Mouse (Mus musculus) midbrain, embryonic 10.5 days (tissue): ENCODE measurements at regions not wholly inside any gene's neighbourhood (a gene's known extent, or its start where the extent isn't known, plus 50 kb on each side); places are given as distances from the start of the nearest gene placed in this dataset.
A peak's percentile ranks its signal among the peaks of the same experiment; 100 is the strongest.

Experiments used
- DNase-seq: peaks from one replicate; pipeline ENCODE4 v3.0.0-alpha.2; 2017; ENCODE audit warnings: low spot score
- H3K27ac ChIP-seq: fragments of 300-500 bp; sonication (generic); replicated peaks from 2 replicates; pipeline ENCODE4 v1.5.1; 2016; ENCODE audit warnings: mild to moderate bottlenecking
- H3K27me3 ChIP-seq: fragments of 300-500 bp; sonication (generic); 2 replicates; pipeline ENCODE4 v1.6.1; 2016; ENCODE audit warnings: low read depth, mild to moderate bottlenecking; ENCODE audit not compliant: poor library complexity, severe bottlenecking
- H3K36me3 ChIP-seq: fragments of 300-500 bp; sonication (generic); 2 replicates; pipeline ENCODE4 v1.6.1; 2016; ENCODE audit warnings: mild to moderate bottlenecking, moderate library complexity
- H3K4me1 ChIP-seq: fragments of 300-500 bp; sonication (generic); 2 replicates; pipeline ENCODE4 v1.6.1; 2016
- H3K4me3 ChIP-seq: fragments of 300-500 bp; sonication (generic); 2 replicates; pipeline ENCODE4 v1.5.1; 2016; ENCODE audit warnings: mild to moderate bottlenecking, moderate library complexity
- H3K9me3 ChIP-seq: fragments of 300-500 bp; sonication (generic); replicated peaks from 2 replicates; pipeline ENCODE4 v1.6.1; 2016; ENCODE audit warnings: mild to moderate bottlenecking
- WGBS: fragments of 180-500 bp; shearing (Covaris S2); methylation state at CpG from one replicate; pipeline ENCODE4 v1.1.7; 2016; 5-methylcytosine and 5-hydroxymethylcytosine counted together

- Histone ChIP-seq H3K4me3 (no peak overlapping the region), H3K4me1 (peaks cover 34% of the 10 kb centered on the region), H3K36me3 (no peaks in the 10 kb centered on the region), H3K27me3 (peaks cover 58% of the 10 kb centered on the region), H3K27ac (no peak overlapping the region), H3K9me3 (no peaks in the 10 kb centered on the region)
- WGBS, result 74% methylated on average over 15 of the region's 18 CpGs
- no peak for DNase-seq
These were observed 220.0 kb upstream of the Tmem45b start for GRCm38 (mm10) chr9:31684099-31684811.

- Histone ChIP-seq H3K36me3 (no peaks in the 10 kb centered on the region), H3K27ac (no peak overlapping the region), H3K27me3 (peaks cover 51% of the 10 kb centered on the region), H3K9me3 (no peaks in the 10 kb centered on the region), H3K4me1 (peaks cover 31% of the 10 kb centered on the region), H3K4me3 (peak overlapping the region; percentile 27)
- peak; percentile 32 for DNase-seq
- WGBS, result 6% methylated on average over 19 of the region's 19 CpGs
These were observed 219.2 kb upstream of the Tmem45b start for GRCm38 (mm10) chr9:31683302-31684081.

- Histone ChIP-seq H3K27me3 (peaks cover 50% of the 10 kb centered on the region), H3K4me1 (peaks cover 25% of the 10 kb centered on the region), H3K27ac (no peak overlapping the region), H3K9me3 (no peaks in the 10 kb centered on the region), H3K36me3 (no peaks in the 10 kb centered on the region), H3K4me3 (no peak overlapping the region)
- 35% methylated on average over 6 of the region's 6 CpGs for WGBS
- DNase-seq, result no peak
These were observed 218.6 kb upstream of the Tmem45b start for GRCm38 (mm10) chr9:31682893-31683292.

GRCm38 (mm10) chr9:31677150-31677549, 212.9 kb upstream of the Tmem45b start:
- H3K9me3 ChIP-seq, result no peaks in the 10 kb centered on the region
- no peak overlapping the region for H3K4me3 ChIP-seq
- no peaks in the 10 kb centered on the region for H3K4me1 ChIP-seq
- no peaks in the 10 kb centered on the region for H3K36me3 ChIP-seq
- no peak overlapping the region for H3K27ac ChIP-seq
- no peaks in the 10 kb centered on the region; the same call in 1 of the 2 replicates for H3K27me3 ChIP-seq
- DNase-seq, result no peak

- DNase-seq, result no peak
- Histone ChIP-seq H3K36me3 (no peaks in the 10 kb centered on the region), H3K4me1 (no peaks in the 10 kb centered on the region), H3K4me3 (no peak overlapping the region), H3K27me3 (no peaks in the 10 kb centered on the region), H3K9me3 (no peaks in the 10 kb centered on the region), H3K27ac (no peak overlapping the region)
- 86% methylated on average over 2 of the region's 2 CpGs for WGBS
These were observed 194.8 kb upstream of the Tmem45b start for GRCm38 (mm10) chr9:31659026-31659425.

- H3K36me3 ChIP-seq, result no peaks in the 10 kb centered on the region
- 87% methylated on average over 4 of the region's 4 CpGs for WGBS
- no peak for DNase-seq
- no peaks in the 10 kb centered on the region for H3K9me3 ChIP-seq
- H3K27me3 ChIP-seq, result no peaks in the 10 kb centered on the region
- H3K4me1 ChIP-seq, result no peaks in the 10 kb centered on the region
- H3K27ac ChIP-seq, result no peak overlapping the region
- no peak overlapping the region for H3K4me3 ChIP-seq
These were observed 193.3 kb upstream of the Tmem45b start for GRCm38 (mm10) chr9:31657612-31658011.

- no peaks in the 10 kb centered on the region for H3K36me3 ChIP-seq
- 90% methylated on average over 11 of the region's 11 CpGs for WGBS
These were observed 192.4 kb upstream of the Tmem45b start for GRCm38 (mm10) chr9:31656676-31657075.

GRCm38 (mm10) chr9:31654747-31655146, 190.5 kb upstream of the Tmem45b start:
- 86% methylated on average over 6 of the region's 6 CpGs for WGBS
- Histone ChIP-seq H3K36me3 (no peaks in the 10 kb centered on the region), H3K4me3 (no peak overlapping the region), H3K4me1 (no peaks in the 10 kb centered on the region), H3K27ac (no peak overlapping the region), H3K9me3 (no peaks in the 10 kb centered on the region), H3K27me3 (no peaks in the 10 kb centered on the region)
- no peak for DNase-seq

More at GRCm38 (mm10) chr9:31656676-31657075, 192.4 kb upstream of the Tmem45b start:
- no peak for DNase-seq
- H3K27ac ChIP-seq, result no peak overlapping the region
- no peaks in the 10 kb centered on the region for H3K9me3 ChIP-seq
- H3K27me3 ChIP-seq, result no peaks in the 10 kb centered on the region
- no peak overlapping the region for H3K4me3 ChIP-seq
- no peaks in the 10 kb centered on the region for H3K4me1 ChIP-seq

- DNase-seq, result no peak
- H3K27me3 ChIP-seq, result no peaks in the 10 kb centered on the region
- no peaks in the 10 kb centered on the region for H3K4me1 ChIP-seq
- 92% methylated on average over 7 of the region's 7 CpGs for WGBS
- no peaks in the 10 kb centered on the region for H3K9me3 ChIP-seq
- H3K4me3 ChIP-seq, result no peak overlapping the region
- H3K27ac ChIP-seq, result no peak overlapping the region
- H3K36me3 ChIP-seq, result no peaks in the 10 kb centered on the region
These were observed 190.0 kb upstream of the Tmem45b start for GRCm38 (mm10) chr9:31654213-31654612.

- Histone ChIP-seq H3K4me3 (no peak overlapping the region), H3K27ac (no peak overlapping the region), H3K27me3 (no peaks in the 10 kb centered on the region), H3K4me1 (no peaks in the 10 kb centered on the region), H3K36me3 (no peaks in the 10 kb centered on the region), H3K9me3 (no peaks in the 10 kb centered on the region)
- DNase-seq, result no peak
- WGBS, result 92% methylated on average over 3 of the region's 3 CpGs
These were observed 189.5 kb upstream of the Tmem45b start for GRCm38 (mm10) chr9:31653788-31654187.

GRCm38 (mm10) chr9:31650362-31651130, 186.3 kb upstream of the Tmem45b start:
- Histone ChIP-seq H3K4me1 (no peaks in the 10 kb centered on the region), H3K36me3 (no peaks in the 10 kb centered on the region), H3K27me3 (no peaks in the 10 kb centered on the region), H3K27ac (no peak overlapping the region), H3K4me3 (no peak overlapping the region), H3K9me3 (no peaks in the 10 kb centered on the region)
- DNase-seq, result no peak
- WGBS, result 88% methylated on average over 10 of the region's 10 CpGs

GRCm38 (mm10) chr9:31649073-31649472, 184.8 kb upstream of the Tmem45b start:
- Histone ChIP-seq H3K9me3 (no peaks in the 10 kb centered on the region), H3K4me1 (no peaks in the 10 kb centered on the region), H3K27me3 (no peaks in the 10 kb centered on the region), H3K4me3 (no peak overlapping the region), H3K36me3 (no peaks in the 10 kb centered on the region), H3K27ac (no peak overlapping the region)
- WGBS, result 93% methylated on average over 5 of the region's 5 CpGs
- DNase-seq, result no peak
